Mouse (Mus musculus) ovary, adult 2 months (tissue): ENCODE measurements around the gene Mmp21. TPM values are rescaled to one million over a fixed set of nuclear protein-coding genes. Genes with fewer than 3 reads are reported as not detected.

ENCODE experiments used
- polyA plus RNA-seq: library from polyadenylated mRNA; depleted of rRNA; stranded (reverse); fragments of >200 nt; gene quantifications from 2 replicates; pipeline ENCODE4 v1.2.3, GENCODE M21; 2012; rRNA removed

The Mmp21 gene
- not detected in 2 replicates for polyA plus RNA-seq

GRCm38 (mm10) chr7:133679961-133680360, at the start of gene Mmp21:
Mmp21 (minus strand) TSS chr7:133680061.

GRCm38 (mm10) chr7:133637361-133638305, 42.2 kb downstream of the Mmp21 start, which contains the start of gene Edrf1:
Edrf1 (plus strand) TSS chr7:133637543.

Other genes starting within 250 kb of the Mmp21 start
- gene Tex36, start 77.9 kb downstream of the Mmp21 start, polyA plus RNA-seq = not detected in 2 replicates
- gene Edrf1, start 42.5 kb downstream of the Mmp21 start, polyA plus RNA-seq = 9.2 and 9.5 TPM in 2 replicates
- 19.6 TPM in 2 replicates for gene Bccip, start 29.3 kb upstream of the Mmp21 start, polyA plus RNA-seq
- gene Uros, start 30.0 kb upstream of the Mmp21 start, polyA plus RNA-seq = 16.8 and 16.9 TPM in 2 replicates
- gene Fank1, start 96.8 kb upstream of the Mmp21 start, polyA plus RNA-seq = 1.3 and 2.1 TPM in 2 replicates
- 43.2 and 44.5 TPM in 2 replicates for gene Dhx32, start 102.7 kb upstream of the Mmp21 start, polyA plus RNA-seq